Mouse (Mus musculus) right cerebral cortex, adult 18-20 months (tissue): ENCODE measurements around the gene Nqo2.
"Not testable (repeated sequence)": the region's sequence is repeated elsewhere in the genome, so short reads cannot be mapped to it uniquely, and the experiment has no call there.

Experiments
- DNase-seq: peaks from one replicate; pipeline ENCODE4 v3.0.0; 2022; ENCODE audit warnings: mixed read lengths

Gene Nqo2

GRCm38 (mm10) chr13:33964206-33965046 is at the start of gene Nqo2:
Nqo2 (plus strand) TSS chr13:33964687.
- peak; percentile 48 for DNase-seq

GRCm38 (mm10) chr13:33921041-33921440 is 43.4 kb upstream of the Nqo2 start:
- DNase-seq: no peak

GRCm38 (mm10) chr13:33921699-33922098 is 42.8 kb upstream of the Nqo2 start:
- DNase-seq: no peak

- no peak for DNase-seq
Observed at GRCm38 (mm10) chr13:33930281-33930680, 34.2 kb upstream of the Nqo2 start.

DNA sequence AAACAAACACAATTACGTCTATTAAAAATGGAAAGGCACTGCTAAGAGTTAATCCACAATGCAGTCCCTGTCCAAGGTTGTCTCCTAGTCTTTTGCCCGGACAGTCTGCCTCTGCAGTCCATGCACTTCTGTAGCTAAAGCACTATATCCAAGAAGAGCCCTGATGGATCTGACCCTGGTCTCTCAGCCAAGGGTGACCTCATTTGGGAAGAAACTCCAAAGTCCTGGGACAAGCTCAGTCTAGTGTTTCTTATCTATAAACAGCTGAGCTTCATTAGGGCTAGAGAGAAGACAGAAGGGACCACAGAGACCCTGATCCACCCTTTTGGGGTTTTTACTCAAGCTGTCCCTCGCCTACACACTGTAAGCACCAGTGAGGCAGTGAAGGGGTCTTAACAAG is 33.6 kb upstream of the Nqo2 start:
- no peak for DNase-seq

GRCm38 (mm10) chr13:33934743-33935142 is 29.7 kb upstream of the Nqo2 start:
- no peak for DNase-seq

DNA sequence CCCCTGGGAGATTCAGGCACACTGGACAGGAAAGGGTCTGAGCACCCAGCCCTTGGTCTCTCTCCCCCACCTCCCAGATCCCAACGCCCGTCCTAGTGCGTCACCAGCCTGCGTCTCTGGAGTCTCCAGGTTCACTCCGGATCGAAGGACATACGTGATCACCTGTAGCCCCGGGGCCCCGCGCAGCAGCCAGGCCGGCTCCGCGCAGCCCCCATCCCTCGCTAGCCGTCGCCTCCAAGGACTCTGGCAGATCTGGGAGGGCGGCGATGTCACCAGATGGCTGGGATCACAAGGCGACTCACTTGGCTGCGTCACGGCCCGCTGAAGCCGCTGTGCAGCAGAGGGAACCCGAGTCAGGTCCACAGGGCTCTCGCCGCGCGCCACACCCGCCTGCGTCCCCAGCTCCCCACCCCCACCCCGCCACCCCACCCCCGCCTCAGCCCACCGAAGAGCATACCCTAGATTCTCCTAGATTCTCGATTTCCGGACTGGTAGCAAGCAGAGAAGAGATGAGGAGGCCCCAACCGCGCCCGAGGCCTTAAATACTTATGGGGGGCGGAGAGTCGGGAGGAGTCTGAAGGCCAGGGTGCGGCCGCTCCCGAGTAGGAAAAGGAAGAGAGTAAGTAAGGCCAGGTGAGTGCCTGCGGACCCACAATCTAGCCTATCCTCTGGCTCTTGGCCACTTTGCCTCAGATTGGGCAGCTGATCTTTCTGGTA is 28.9 kb upstream of the Nqo2 start:
- peak; percentile 68 for DNase-seq

DNA sequence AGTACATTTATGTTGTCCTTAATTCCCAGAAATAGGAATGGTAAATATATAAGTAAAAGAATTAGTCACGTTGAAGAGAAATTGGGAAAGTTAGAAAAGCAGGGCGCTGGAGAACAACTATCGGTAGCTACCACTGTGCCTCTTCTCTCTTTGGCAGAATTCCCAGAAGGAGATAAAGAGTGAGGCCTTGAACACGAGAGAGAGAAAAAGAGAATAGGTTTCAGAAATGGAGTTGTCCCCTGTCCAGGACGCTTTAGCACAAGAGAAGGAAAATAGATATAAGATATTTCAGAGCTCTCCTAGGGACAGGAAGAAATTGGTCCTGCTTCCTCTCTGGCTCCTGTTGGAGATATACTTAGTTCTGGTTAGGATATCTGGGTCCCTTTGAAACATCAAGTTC is 27.3 kb upstream of the Nqo2 start:
- DNase-seq: no peak

DNA sequence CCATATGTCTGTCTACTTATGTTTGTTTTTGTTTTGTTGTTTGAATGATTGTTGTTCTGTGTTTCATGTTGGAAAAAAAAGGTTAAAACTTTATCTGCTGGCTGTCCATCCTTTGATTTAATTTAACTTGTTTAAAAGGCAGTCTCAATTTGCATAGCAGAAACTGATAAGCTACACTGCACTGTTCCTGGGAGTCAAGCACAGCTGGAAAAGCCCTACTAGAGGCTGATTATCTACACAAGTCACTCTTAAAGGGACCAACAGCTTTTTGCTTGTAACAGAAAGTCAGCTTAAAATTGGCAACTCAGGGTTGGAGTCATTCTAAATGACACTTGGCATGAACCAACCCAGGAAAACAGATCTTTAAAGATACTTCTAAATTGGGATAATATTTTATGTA is 26.9 kb upstream of the Nqo2 start:
- DNase-seq: not testable (repeated sequence)

DNA sequence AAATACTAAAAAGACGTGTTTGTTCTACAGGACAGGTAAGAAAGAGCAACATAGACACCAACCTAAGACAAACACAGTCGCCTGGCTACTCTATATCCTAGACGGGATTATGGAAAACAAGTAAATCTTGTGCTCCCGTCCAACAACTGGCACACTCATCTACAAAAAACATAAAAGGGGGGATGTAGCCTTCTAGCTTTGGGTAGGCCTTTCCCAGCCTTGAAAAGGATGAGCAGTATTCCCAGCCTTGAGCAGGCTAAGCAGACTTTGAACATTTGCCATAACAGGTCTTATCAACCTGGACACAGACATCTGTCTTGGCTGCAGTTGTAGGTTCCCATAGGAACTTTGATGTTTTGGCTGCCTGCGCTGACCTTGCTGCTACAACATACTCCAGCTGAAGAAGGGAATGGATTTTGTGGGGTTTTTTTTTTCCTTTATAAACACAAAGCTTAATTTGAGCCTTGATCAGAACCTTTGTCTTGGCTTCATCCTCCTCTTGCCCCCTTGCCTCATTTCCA is 23.1 kb upstream of the Nqo2 start:
- no peak for DNase-seq

GRCm38 (mm10) chr13:33942212-33942779 is 22.2 kb upstream of the Nqo2 start:
- DNase-seq: peak; percentile 26

- no peak for DNase-seq
Observed at GRCm38 (mm10) chr13:33951308-33952074, 13.0 kb upstream of the Nqo2 start.

GRCm38 (mm10) chr13:33952075-33952449 is 12.4 kb upstream of the Nqo2 start:
- DNase-seq: no peak

DNA sequence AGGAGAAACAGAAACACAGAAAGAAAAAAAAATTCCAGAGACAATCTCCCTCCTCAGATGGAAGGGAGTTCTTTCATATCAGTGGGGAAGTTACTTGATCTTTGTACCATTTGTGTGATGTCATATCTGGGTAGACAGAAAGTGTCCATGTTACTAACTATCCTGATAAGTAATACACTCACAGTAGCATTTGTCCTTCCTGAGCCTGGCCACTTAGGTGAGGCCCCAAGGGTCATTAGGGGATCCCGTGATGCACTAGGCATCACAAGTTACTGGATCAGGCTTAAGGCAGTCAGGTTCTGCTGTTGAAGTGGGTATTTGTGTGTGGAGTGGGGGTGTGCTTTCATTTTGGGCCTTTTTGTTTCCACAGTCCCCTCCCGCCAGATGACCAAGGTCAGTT is 11.5 kb upstream of the Nqo2 start:
- no peak for DNase-seq

DNA sequence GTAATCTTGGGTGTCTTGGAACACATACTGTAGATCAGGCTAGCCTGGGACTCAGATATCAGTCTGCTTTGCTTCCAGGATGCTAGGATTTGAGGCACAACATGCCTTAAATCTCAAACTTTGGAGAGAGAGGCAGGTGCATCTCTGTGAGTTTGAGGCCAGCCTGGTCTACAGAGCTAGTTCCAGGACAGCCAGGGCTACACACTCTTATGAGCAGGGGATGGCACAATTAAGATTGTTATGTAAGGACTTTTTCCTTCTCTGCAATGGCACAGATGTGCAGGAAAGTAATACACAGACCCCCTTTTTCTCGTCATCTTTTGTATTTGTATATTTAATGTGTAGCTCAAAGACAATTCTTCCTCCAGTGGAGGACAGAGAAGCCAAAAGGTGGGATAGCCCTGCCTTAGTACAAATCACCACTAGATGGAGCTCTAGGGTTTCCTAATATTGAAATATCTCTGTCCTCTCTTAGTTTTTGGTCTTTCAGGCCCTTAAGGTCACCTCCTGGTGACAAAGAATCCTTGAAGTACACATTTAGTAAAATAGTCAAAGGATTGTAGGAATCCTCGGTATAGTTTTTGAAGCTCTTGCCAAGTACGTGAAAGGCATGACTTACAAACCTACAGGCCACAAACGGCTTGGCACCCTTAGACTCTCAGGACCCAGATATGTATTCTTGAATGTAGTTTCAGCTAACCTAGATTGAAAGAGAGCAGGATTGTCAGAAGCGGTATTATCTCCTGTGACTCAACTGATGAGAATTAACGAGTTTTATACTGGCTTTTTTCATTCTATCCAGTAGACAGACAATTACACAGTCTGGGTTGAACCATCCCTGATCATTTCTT is 7.7 kb upstream of the Nqo2 start:
- DNase-seq: no peak

- no peak for DNase-seq
Observed at GRCm38 (mm10) chr13:33959771-33960170, 4.7 kb upstream of the Nqo2 start.

GRCm38 (mm10) chr13:33965056-33966024 is 853 bp downstream of the Nqo2 start:
- no peak for DNase-seq

DNA sequence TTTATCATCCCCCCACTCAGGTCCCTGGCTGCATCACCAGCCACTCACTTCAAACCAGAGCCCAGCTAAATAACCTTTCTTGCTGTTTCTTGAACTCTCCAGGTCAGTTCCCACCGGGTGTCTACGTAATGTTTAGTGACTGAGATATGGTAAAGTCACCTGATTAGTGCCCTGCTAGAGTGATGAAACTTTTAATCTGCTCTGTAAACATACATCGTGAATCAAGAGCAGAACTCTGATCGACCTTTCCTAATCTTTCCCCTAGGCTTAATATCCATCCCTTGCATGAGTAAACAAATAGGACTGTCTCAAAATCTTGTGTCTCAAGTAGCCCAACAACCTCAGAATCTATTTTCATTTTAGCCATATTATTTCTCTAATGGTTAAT is 1.5 kb downstream of the Nqo2 start:
- no peak for DNase-seq

DNA sequence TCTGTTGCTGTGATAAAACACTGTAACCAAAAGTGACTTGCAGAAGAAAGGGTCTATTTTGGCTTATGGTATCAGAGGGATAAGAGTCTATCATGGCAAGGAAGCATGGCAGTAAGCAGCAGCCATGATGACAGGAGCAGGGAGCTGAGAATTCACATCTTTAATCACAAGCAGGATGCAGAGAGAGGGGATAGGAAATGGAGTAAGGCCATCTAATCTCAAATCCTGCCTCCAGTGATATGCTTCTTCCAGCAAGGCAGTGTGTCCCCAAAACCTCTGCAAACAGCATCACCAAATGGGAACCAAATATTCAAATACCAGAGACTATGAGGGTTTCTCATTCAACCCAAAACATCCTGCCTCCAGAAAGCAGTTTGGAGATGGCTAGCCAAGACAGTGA is 2.1 kb downstream of the Nqo2 start:
- DNase-seq: no peak

DNA sequence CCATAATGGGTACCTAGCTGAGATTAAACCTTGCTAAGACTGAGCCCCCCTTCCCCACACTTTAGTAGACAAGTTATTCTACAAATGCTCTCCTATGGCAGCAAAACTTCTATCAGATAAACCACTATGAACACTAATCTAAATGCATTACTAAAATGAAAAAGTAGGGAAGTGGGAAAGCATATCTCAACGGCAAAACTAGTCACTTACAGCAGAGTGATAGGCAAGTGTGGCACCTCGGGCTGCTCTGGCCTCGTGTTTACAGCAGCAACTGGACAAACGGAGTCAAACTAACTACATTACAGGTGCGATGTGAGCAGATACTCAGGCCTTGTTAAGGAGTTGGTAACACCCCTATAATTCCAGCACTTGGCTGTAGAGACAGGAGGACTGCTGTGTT is 25.1 kb downstream of the Nqo2 start:
- DNase-seq: no peak

GRCm38 (mm10) chr13:33995197-33995596 is 30.7 kb downstream of the Nqo2 start:
- peak; percentile 63 for DNase-seq
